ENCODE assay signal across 26 mouse cellular contexts in the genomic region with DNA sequence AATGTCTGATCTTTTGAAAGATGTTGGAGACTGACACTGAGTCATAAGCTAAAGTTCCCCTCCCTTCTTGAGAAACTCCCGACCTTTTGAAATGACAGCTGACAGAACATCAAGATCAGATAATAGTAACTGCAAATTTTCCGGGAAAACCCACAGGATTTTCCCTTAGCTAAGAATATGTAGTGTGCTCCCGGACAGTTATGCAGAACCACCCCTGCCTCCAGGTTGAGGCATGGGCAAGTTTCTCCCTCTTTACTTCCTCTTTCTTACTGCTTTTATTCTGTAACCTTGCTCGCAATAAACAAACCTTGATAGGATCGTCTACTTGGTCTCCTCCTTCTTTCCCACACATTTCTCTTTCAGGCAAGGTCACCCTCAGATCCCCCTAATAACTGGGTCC. TPM values are rescaled to one million over a fixed set of nuclear protein-coding genes. Genes with fewer than 3 reads are reported as not detected.
DNase-seq lines count a peak whose midpoint lies in the region; TF ChIP-seq lines count a peak whose summit lies in the region.
"Had no signal": no experiment of that assay in that cellular context is flagged by ENCODE, and none has a peak within 500 bp of the region (broad histone marks: within the 10 kb centered on the region; RNA-seq: fewer than 3 reads in every experiment).

No protein-coding gene starts in this region.

- TF ChIP-seq RAD21 in CH12.LX (IDR thresholded peaks at IDR 0.05; ENCODE audit: low read depth, low read length), result no peak

- no peaks in the 10 kb centered on the region for H3K9me3 ChIP-seq in CH12.LX (replicated peaks; ENCODE audit: low read length)
- H3K9me3 ChIP-seq: embryonic facial prominence, embryonic 10.5 days; embryonic facial prominence, embryonic 12.5 days; forebrain, embryonic 13.5 days; forebrain, embryonic 15.5 days; G1E had no signal

- no peaks in the 10 kb centered on the region for H3K36me3 ChIP-seq in CH12.LX (replicated peaks in 1 of 2; ENCODE audit: control insufficient read depth in 1 of 2, insufficient read depth in 1 of 2, low read length in 1 of 2)
- H3K36me3 ChIP-seq: embryonic facial prominence, embryonic 10.5 days; embryonic facial prominence, embryonic 12.5 days; forebrain, embryonic 15.5 days; G1E had no signal

- H3K4me1 ChIP-seq in CH12.LX (ENCODE audit: control insufficient read depth in 1 of 2, insufficient read depth in 2 of 2), result peaks cover 6 to 11% of the 10 kb centered on the region in 2 experiments; a peak in 3 of 4 replicates
- H3K4me1 ChIP-seq: embryonic facial prominence, embryonic 10.5 days; embryonic facial prominence, embryonic 12.5 days; forebrain, embryonic 13.5 days; forebrain, embryonic 15.5 days had no signal

- H3K4me2 ChIP-seq in CH12.LX (ENCODE audit: insufficient read depth, low read depth, poor library complexity, severe bottlenecking), result no peak overlapping the region
- H3K4me2 ChIP-seq: embryonic facial prominence, embryonic 12.5 days; forebrain, embryonic 13.5 days; forebrain, embryonic 15.5 days had no signal

- no peak overlapping the region for H3K9ac ChIP-seq in CH12.LX (ENCODE audit: insufficient read depth, low read depth)
- H3K9ac ChIP-seq: embryonic facial prominence, embryonic 12.5 days; forebrain, embryonic 13.5 days; forebrain, embryonic 15.5 days; forebrain, postnatal 0 days had no signal

- DNase-seq in 3T3-L1 (ENCODE audit: low read depth, low spot score) (peak; percentile 16), CH12.LX (ENCODE audit: extremely low read depth) (no peak), NIH3T3 (ENCODE audit: low read depth) (peak; percentile 2)
- no peak for DNase-seq in T-cell, adult 2 months (ENCODE audit: low spot score)
- DNase-seq in lung, postnatal 10 days, result no peak
- no peak for DNase-seq in heart, postnatal 4 days
- DNase-seq: adrenal gland, adult 2 months; adrenal gland, postnatal 10 days; adrenal gland, postnatal 25 days; B cell, adult 2 months; cerebellum, adult 11-12 months; cerebellum, adult 2 months; cerebellum, adult 9-10 months; cerebellum, postnatal 10 days; cerebellum, postnatal 25 days; forebrain, postnatal 0 days had no signal

- no peak for TF ChIP-seq POLR2A in CH12.LX (IDR thresholded peaks at IDR 0.05; ENCODE audit: low read depth, low read length)

- no peak for TF ChIP-seq CTCF in CH12.LX (conservative IDR thresholded peaks at IDR 0.05 in 1 of 2, IDR thresholded peaks at IDR 0.05 in 1 of 2; ENCODE audit: low read depth in 2 of 2, low read length in 2 of 2)

- dilution Hi-C loops in CH12.LX (cut with MboI; ENCODE audit: extremely low pct_ligation_motif_present, extremely low pct_unique_long_range_greater_than_20kb, low sequenced_read_pairs), result no loop called here

- no peak overlapping the region for H3K27ac ChIP-seq in CH12.LX (ENCODE audit: insufficient read depth, low read depth)
- H3K27ac ChIP-seq: embryonic facial prominence, embryonic 10.5 days; embryonic facial prominence, embryonic 12.5 days; forebrain, embryonic 13.5 days; forebrain, embryonic 15.5 days had no signal

- TF ChIP-seq EP300 in CH12.LX (IDR thresholded peaks at IDR 0.05; ENCODE audit: low read length), result peak; percentile 24; the same call in 1 of the 2 replicates

- H3K27me3 ChIP-seq in CH12.LX (replicated peaks), result no peaks in the 10 kb centered on the region
- H3K27me3 ChIP-seq: embryonic facial prominence, embryonic 12.5 days; forebrain, embryonic 13.5 days; forebrain, embryonic 15.5 days; Patski had no signal

- in situ Hi-C loops in CH12.LX (cut with MboI; ENCODE audit: low pct_ligation_motif_present, low pct_unique_long_range_greater_than_20kb, low sequenced_read_pairs), result no loop called here

- no peaks in the 10 kb centered on the region for H3K79me2 ChIP-seq in CH12.LX (replicated peaks; ENCODE audit: control insufficient read depth, extremely low read depth, insufficient read depth, poor library complexity, severe bottlenecking)

- no peak overlapping the region for H3K4me3 ChIP-seq in CH12.LX (replicated peaks in 1 of 3; ENCODE audit: low read depth in 2 of 3, low read length in 2 of 3, poor library complexity in 1 of 3)
- H3K4me3 ChIP-seq: embryonic facial prominence, embryonic 10.5 days; embryonic facial prominence, embryonic 12.5 days; forebrain, embryonic 13.5 days; forebrain, embryonic 15.5 days had no signal

TF ChIP-seq in CH12.LX, 34 proteins besides CTCF, POLR2A, EP300 and RAD21:
- TF ChIP-seq ETS1 (conservative IDR thresholded peaks at IDR 0.05; ENCODE audit: low read depth, low read length) (no peak; the same call in 1 of the 2 replicates), MEF2A (IDR thresholded peaks at IDR 0.05; ENCODE audit: borderline replicate concordance, low read depth, low read length) (peak; percentile 55; the same call in 1 of the 2 replicates)

RNA-seq across cellular contexts. Expression of a gene that starts 37.9 kb away (rescaled TPM):
- total RNA-seq in CH12.LX (2012; rRNA removed), result not detected in 2 replicates
- not detected in 2 replicates for total RNA-seq in CH12.LX (2014; rRNA removed)
- polyA plus RNA-seq in CH12.LX (2012; ENCODE audit: insufficient read length, low read depth), result 0.06 and 0.07 TPM in 2 replicates
- total RNA-seq in heart, postnatal 4 days (2021), result not detected
- total RNA-seq: adrenal gland, adult 2 months; adrenal gland, postnatal 10 days; adrenal gland, postnatal 25 days; adrenal gland, postnatal 4 days; forebrain, postnatal 0 days had no signal
- polyA plus RNA-seq: adrenal gland, adult 2 months; cerebellum, adult 2 months; cortical plate, adult 2 months; embryonic facial prominence, embryonic 10.5 days; embryonic facial prominence, embryonic 12.5 days; embryonic facial prominence, embryonic 14.5 days; forebrain, embryonic 11.5 days; forebrain, embryonic 13.5 days; forebrain, embryonic 15.5 days; forebrain, postnatal 0 days; G1E had no signal

Comparison
In these comparisons a context has a peak if more than half of its experiments do, and no peak if none do; other contexts are left out.
1. DNase-seq: peak in 3T3-L1 (single experiment) and NIH3T3 (single experiment); none in CH12.LX (single experiment), T-cell, adult 2 months (single experiment), lung, postnatal 10 days (single experiment) and heart, postnatal 4 days (single experiment).